Mouse (Mus musculus): Measurements from ENCODE around the gene Chst5.

- TF ChIP-seq POLR2A (IDR thresholded peaks at IDR 0.05; ENCODE audit: control insufficient read depth in 1 of 2, insufficient read depth in 1 of 2, low read depth in 1 of 2, low read length in 2 of 2, poor library complexity in 1 of 2): no peak
- TF ChIP-seq CTCF (IDR thresholded peaks at IDR 0.05 in 2 of 3, conservative IDR thresholded peaks at IDR 0.05 in 1 of 3; ENCODE audit: control insufficient read depth in 1 of 3, insufficient read depth in 1 of 3, low read depth in 2 of 3, low read length in 3 of 3, poor library complexity in 1 of 3, severe bottlenecking in 1 of 3): no peak
- TF ChIP-seq POLR2AphosphoS2 (IDR thresholded peaks at IDR 0.05; ENCODE audit: low read length): no peak
- TF ChIP-seq ZC3H11A (IDR thresholded peaks at IDR 0.05; ENCODE audit: low read depth, low read length): no peak
- TF ChIP-seq MXI1 (IDR thresholded peaks at IDR 0.05; ENCODE audit: low read depth, low read length): no peak
Observed at GRCm38 (mm10) chr8:111888091-111888650, 22.1 kb downstream of the Chst5 start.
